Mouse (Mus musculus): ENCODE results near the gene Adk.

Gene Adk

GRCm38 (mm10) chr14:21268229-21268628 is 215.9 kb downstream of the Adk start:
- no peak for DNase-seq (ENCODE audit: low spot score in 2 of 2)

GRCm38 (mm10) chr14:21271472-21271871 is 219.1 kb downstream of the Adk start:
- no peak for DNase-seq (ENCODE audit: low spot score in 2 of 2)

DNA sequence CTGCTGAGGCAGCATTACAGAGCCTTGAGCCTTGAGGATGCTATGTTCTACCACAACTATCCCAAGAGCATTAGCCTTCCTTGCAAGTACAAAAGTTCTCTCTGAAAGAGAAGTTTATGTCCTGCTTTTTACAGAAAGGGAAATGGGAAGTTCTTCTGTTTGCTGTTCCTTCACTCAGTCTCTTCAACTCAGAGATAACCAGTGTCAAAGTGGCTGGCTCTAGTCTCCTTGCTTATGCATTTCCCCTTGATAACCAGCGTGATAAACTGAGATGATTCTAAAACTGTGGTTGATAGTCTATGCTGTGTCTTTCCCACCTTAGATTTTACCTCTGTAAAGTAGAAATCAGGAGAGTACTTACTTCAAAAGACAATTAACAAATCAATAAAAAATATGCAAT is 223.4 kb downstream of the Adk start:
- no peak for DNase-seq (ENCODE audit: low spot score in 2 of 2)

- DNase-seq (ENCODE audit: low spot score in 2 of 2), result no peak
These were observed 225.9 kb downstream of the Adk start for GRCm38 (mm10) chr14:21278290-21278689.

DNA sequence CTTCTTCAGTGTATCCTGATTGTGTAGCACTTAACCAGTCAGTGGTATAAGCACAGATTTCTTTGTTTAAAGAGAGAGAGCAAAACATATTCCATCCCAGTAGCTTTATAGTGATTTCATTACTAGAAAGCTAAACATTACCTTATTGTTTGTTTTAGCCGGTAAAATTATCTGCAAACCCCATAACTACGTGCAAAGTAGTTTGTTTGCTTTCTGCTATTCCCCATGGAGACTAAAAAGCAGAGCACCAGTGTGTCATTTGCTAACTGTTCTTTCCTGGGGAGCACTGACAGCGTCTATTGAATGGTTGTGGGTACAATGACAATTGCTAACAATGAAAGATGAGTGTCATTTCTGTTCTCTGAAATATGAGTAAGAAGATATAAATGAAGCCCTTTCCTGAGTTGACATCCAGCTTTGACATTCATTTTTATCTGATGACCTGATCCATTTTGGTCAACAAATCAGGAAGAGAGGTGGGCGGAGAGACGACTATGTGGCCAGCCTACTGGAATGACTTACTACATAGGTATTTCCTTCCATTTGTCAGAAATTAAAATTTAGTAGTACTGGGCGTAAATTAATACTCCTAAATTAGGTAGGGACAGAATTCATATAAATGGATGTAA is 226.6 kb downstream of the Adk start:
- no peak for DNase-seq (ENCODE audit: low spot score in 2 of 2)

GRCm38 (mm10) chr14:21280451-21280850 is 228.1 kb downstream of the Adk start:
- DNase-seq (ENCODE audit: low spot score in 2 of 2), result no peak

GRCm38 (mm10) chr14:21281506-21281905 is 229.1 kb downstream of the Adk start:
- DNase-seq (ENCODE audit: low spot score in 2 of 2), result no peak

- DNase-seq (ENCODE audit: low spot score in 2 of 2), result no peak
These were observed 231.7 kb downstream of the Adk start for GRCm38 (mm10) chr14:21284116-21284515.

DNA sequence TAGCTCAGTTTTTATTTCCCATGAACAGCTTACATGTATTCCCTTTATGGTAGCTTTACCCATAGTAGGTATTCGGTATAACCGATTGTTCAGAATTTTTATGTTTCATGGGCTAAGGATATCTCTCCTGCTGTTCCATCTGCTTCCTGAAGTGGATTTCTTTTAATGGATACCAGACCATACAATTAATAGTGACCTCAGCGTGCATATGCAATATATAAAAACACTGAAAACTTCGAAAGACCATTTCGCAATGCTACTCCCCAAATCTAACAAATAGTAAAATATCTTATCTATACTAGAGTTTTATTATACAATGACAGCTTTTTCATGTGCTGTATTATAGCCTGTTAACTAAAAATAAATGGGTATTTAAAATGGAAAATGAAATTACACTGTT is 232.5 kb downstream of the Adk start:
- DNase-seq (ENCODE audit: low spot score in 2 of 2), result no peak

- DNase-seq (ENCODE audit: low spot score in 2 of 2), result no peak
These were observed 233.9 kb downstream of the Adk start for GRCm38 (mm10) chr14:21286274-21286673.

DNA sequence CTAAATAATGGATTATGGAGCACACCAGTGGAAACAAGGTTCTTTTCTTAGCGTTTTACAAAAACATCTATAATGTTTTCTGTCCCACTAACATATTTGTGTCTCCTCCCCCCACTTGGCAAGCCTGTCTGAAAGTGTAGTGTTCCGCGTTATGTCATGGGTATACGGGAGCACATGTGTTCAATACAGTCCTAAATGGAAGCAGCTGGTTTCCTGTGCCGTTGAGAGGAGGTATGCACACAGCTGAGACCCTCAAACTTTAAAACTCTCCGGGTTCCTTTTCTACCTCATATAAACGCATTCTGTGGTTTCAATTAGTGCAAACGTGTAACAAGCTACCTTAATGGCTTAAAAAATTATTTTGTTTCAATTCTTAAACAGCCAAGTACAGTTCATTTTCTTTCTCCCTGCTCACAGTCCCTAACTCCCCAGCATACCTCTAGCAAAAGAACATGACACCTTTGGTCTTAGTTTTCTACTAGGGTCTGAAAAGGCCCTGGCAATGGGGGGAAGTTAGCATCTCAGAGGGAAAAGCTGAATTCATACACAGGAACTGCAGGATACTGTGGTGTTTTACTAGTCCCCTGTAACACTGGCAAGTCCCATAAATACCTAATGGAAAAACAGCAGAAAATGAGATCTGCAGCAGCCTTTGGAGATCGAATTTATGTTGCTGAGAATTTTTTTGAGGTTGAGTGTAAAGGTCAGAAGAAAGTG is 235.5 kb downstream of the Adk start:
- DNase-seq (ENCODE audit: low spot score in 2 of 2), result no peak

DNA sequence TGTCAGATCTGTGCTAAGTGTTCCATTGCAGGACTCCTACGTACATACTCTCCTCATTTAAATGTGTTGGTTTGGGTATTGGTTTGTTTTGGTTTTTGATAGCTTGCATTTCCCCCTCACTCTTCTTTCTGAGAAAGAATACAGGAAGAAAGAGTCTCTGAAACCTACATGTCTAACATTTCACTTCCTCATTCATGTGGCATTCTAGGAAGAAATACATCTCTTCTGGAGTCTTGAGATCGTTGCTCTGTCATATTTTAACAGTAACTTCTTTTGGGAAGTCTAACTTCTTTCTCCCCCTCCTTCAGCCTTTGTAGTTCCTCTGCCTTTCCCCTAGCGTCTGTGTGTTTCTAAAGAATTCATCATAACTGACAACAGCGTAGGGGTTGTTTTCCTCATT is 247.4 kb downstream of the Adk start:
- no peak for DNase-seq (ENCODE audit: low spot score in 2 of 2)

- no peak for DNase-seq (ENCODE audit: low spot score in 2 of 2)
These were observed 252.4 kb downstream of the Adk start for GRCm38 (mm10) chr14:21304815-21305214.

- DNase-seq (ENCODE audit: low spot score in 2 of 2), result no peak
These were observed 256.1 kb downstream of the Adk start for GRCm38 (mm10) chr14:21308349-21308936.

DNA sequence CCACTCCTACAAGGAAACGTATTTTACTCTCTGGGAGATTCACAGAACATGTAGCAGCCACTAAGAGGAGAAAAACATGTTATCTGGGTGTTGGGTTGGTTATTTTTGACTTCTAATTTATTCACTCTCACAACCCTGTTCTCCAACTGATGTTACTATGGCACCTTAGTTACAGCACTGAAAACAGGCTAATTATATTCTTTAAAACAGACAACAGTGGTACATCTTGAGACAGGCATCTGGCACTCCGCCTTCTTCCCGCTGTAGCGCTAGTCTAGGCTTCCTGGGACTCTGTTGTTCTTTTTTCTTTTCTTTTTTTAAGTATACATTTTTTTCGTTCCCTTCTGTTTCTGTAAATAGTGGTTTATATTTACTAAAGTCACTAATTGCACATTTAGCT is 258.2 kb downstream of the Adk start:
- DNase-seq (ENCODE audit: low spot score in 2 of 2), result no peak

GRCm38 (mm10) chr14:21313561-21314342 is 261.4 kb downstream of the Adk start:
- no peak for DNase-seq (ENCODE audit: low spot score in 2 of 2)

DNA sequence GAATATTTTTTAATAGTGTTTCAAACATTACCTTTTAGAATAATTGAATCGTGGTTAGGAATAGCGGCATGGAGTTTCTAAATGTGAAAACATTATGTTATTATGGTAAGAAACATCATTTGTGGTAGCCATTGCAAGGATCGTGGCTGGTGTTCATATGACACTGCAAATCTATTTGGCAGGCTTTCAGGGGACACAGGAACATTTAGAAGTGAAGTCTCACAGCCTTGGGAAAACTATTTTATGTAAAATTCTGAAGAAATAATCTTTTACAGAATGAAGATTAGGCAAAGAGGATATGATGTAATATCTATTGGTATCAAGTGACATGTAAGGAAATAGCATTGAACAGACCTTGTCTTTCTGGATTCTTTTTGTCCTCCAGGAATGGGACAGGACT is 262.1 kb downstream of the Adk start:
- no peak for DNase-seq (ENCODE audit: low spot score in 2 of 2)

- DNase-seq (ENCODE audit: low spot score in 2 of 2), result no peak
These were observed 282.5 kb downstream of the Adk start for GRCm38 (mm10) chr14:21334826-21335225.

- no peak for DNase-seq (ENCODE audit: low spot score in 2 of 2)
These were observed 283.4 kb downstream of the Adk start for GRCm38 (mm10) chr14:21335691-21336314.

DNA sequence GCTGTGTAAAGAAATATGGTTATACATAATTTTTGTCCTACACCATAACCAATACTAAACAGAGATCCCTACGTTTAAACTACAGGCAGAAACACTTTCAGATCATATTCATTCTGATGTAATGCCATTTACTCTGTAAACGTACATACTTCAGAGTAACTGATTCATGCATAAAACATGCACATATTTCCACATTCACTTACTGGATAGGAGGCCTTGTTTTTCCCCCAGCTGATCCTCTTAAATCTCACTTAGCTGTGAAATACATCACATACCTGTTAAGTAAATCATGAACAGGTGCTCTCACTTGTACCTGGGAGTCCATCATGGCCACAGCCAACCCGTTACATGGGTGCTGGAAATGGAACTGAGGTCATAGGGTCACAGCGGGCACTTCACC is 285.6 kb downstream of the Adk start:
- DNase-seq (ENCODE audit: low spot score in 2 of 2), result no peak

DNA sequence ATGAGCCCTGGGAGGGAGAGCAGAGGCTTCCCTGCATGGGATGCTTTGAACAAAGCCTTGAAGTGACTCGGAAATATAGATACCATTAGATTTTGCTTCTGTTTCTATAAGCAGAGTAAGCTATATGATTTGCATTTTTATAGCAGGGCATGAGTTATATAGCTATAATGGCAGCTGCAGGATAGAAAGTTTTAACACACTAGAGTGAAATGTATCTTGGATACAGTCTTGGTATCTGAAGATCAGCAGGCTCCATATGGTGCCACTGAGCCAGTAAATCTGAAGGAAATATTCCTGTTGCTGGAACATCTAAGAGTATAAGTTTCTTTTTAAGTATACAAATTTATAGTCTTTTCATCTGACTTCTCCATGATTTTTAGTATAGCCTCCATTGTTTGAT is 288.8 kb downstream of the Adk start:
- no peak for DNase-seq (ENCODE audit: low spot score in 2 of 2)

- DNase-seq (ENCODE audit: low spot score in 2 of 2), result no peak
These were observed 290.6 kb downstream of the Adk start for GRCm38 (mm10) chr14:21342984-21343383.

Measured in spleen, postnatal 14 days (tissue).